Mouse (Mus musculus) liver, postnatal 0 days (tissue): ENCODE results near the gene Plcb4.

Source experiments
- CTCF ChIP-seq: sonication (generic); IDR thresholded peaks from 2 replicates; pipeline ENCODE4 v1.5.1; 2016; ENCODE audit warnings: antibody characterized with exemption, low read depth
- EP300 ChIP-seq: IDR thresholded peaks from 2 replicates; pipeline ENCODE4 v1.6.1; 2016; ENCODE audit warnings: antibody characterized with exemption, low read depth, mild to moderate bottlenecking

GRCm38 (mm10) chr2:135820691-135821090 lies 161.9 kb downstream of the Plcb4 start:
- TF ChIP-seq CTCF = no peak
- no peak for TF ChIP-seq EP300
